In the genomic region with DNA sequence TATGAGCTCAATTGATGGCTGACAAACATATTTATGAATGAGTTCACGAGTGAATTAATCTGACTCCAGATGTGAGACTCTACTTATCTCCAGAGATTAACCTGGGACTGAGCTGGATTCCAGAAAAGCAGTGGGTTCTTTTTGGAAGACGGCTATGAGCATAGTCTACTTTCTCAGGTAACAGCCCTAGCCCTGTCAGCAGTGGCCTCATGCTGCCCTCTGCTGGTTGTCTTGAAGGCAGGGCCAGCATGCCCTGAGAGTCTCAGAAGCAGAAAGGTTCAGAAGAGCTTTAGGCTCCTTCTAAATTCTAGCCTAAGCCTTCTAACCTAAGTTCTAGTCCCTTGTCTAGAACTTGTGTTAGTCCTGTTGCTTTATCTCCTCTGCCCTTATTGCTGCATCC, we compare ENCODE assay signal across 10 mouse cellular contexts. TPM values are rescaled to one million over a fixed set of nuclear protein-coding genes. Genes with fewer than 3 reads are reported as not detected.
A peak's percentile ranks its signal among the peaks of the same experiment; 100 is the strongest.
DNase-seq lines count a peak whose midpoint lies in the region; ATAC-seq and TF ChIP-seq lines count a peak whose summit lies in the region.
"Had no signal": no experiment of that assay in that cellular context is flagged by ENCODE, and none has a peak within 500 bp of the region (broad histone marks: within the 10 kb centered on the region; RNA-seq: fewer than 3 reads in every experiment).

No protein-coding gene starts in this region.

- H3K9me3 ChIP-seq in hindbrain, embryonic 11.5 days (ENCODE audit: control insufficient read depth, low read length) = no peaks in the 10 kb centered on the region
- no peaks in the 10 kb centered on the region for H3K9me3 ChIP-seq in hindbrain, embryonic 13.5 days
- H3K9me3 ChIP-seq in liver, postnatal 0 days (ENCODE audit: low read length) = no peaks in the 10 kb centered on the region
- H3K9me3 ChIP-seq: embryonic facial prominence, embryonic 15.5 days; lung, embryonic 15.5 days had no signal

- no peaks in the 10 kb centered on the region for H3K4me1 ChIP-seq in hindbrain, embryonic 11.5 days (replicated peaks; ENCODE audit: control insufficient read depth, insufficient read depth, low read length)
- no peaks in the 10 kb centered on the region for H3K4me1 ChIP-seq in hindbrain, embryonic 13.5 days (replicated peaks)
- H3K4me1 ChIP-seq in liver, postnatal 0 days (ENCODE audit: insufficient read depth) = 0 out of 2 replicates have a peak, but pooled peaks cover 5% of the 10 kb centered on the region
- H3K4me1 ChIP-seq: embryonic facial prominence, embryonic 15.5 days; lung, embryonic 15.5 days had no signal

- H3K36me3 ChIP-seq in hindbrain, embryonic 11.5 days (ENCODE audit: control insufficient read depth, insufficient read depth, low read length) = no peaks in the 10 kb centered on the region
- no peaks in the 10 kb centered on the region for H3K36me3 ChIP-seq in hindbrain, embryonic 13.5 days
- H3K36me3 ChIP-seq in liver, postnatal 0 days (replicated peaks; ENCODE audit: insufficient read depth, low read length) = no peaks in the 10 kb centered on the region
- H3K36me3 ChIP-seq: embryonic facial prominence, embryonic 15.5 days; lung, embryonic 15.5 days had no signal

- no peaks in the 10 kb centered on the region for H3K27me3 ChIP-seq in hindbrain, embryonic 11.5 days (ENCODE audit: control insufficient read depth, insufficient read depth, low read length)
- H3K27me3 ChIP-seq in hindbrain, embryonic 13.5 days = no peaks in the 10 kb centered on the region
- no peaks in the 10 kb centered on the region for H3K27me3 ChIP-seq in liver, postnatal 0 days (ENCODE audit: insufficient read depth, low read length)
- H3K27me3 ChIP-seq: embryonic facial prominence, embryonic 15.5 days; lung, embryonic 15.5 days had no signal

- peak; percentile 48 for DNase-seq in hindbrain, embryonic 11.5 days (ENCODE audit: low spot score)
- DNase-seq in NIH3T3 (ENCODE audit: low read depth) = peak; percentile 65
- peak; percentile 15 to 51 for DNase-seq in cerebellum, postnatal 25 days
- peak; percentile 44 to 69 for DNase-seq in kidney, adult 8-10 months
- peak; percentile 65 for DNase-seq in liver, postnatal 0 days
- peak; percentile 7 for DNase-seq in right cerebral cortex, postnatal 4 days
- no peak for DNase-seq in spleen, postnatal 36 days (ENCODE audit: low spot score in 2 of 2)

- TF ChIP-seq EP300 in liver, postnatal 0 days (IDR thresholded peaks at IDR 0.05; ENCODE audit: low read depth) = no peak

- H3K27ac ChIP-seq in hindbrain, embryonic 11.5 days (ENCODE audit: low read depth, low read length) = no peak overlapping the region
- H3K27ac ChIP-seq in hindbrain, embryonic 13.5 days = no peak overlapping the region
- no peak overlapping the region for H3K27ac ChIP-seq in liver, postnatal 0 days (ENCODE audit: low read depth)
- H3K27ac ChIP-seq: embryonic facial prominence, embryonic 15.5 days; lung, embryonic 15.5 days had no signal

- H3K4me3 ChIP-seq in hindbrain, embryonic 11.5 days (ENCODE audit: low read depth, low read length) = no peak overlapping the region
- H3K4me3 ChIP-seq in hindbrain, embryonic 13.5 days = no peak overlapping the region
- no peak overlapping the region for H3K4me3 ChIP-seq in liver, postnatal 0 days (ENCODE audit: low read depth, low read length)
- H3K4me3 ChIP-seq: embryonic facial prominence, embryonic 15.5 days; lung, embryonic 15.5 days had no signal

- H3K9ac ChIP-seq in hindbrain, embryonic 11.5 days (ENCODE audit: low read depth, low read length) = no peak overlapping the region
- no peak overlapping the region for H3K9ac ChIP-seq in hindbrain, embryonic 13.5 days
- H3K9ac ChIP-seq in liver, postnatal 0 days (replicated peaks) = no peak overlapping the region
- H3K9ac ChIP-seq: embryonic facial prominence, embryonic 15.5 days; lung, embryonic 15.5 days had no signal

- peak; percentile 83 for TF ChIP-seq CTCF in liver, postnatal 0 days (IDR thresholded peaks at IDR 0.05; ENCODE audit: low read depth)

- no peak overlapping the region for H3K4me2 ChIP-seq in hindbrain, embryonic 11.5 days (replicated peaks; ENCODE audit: low read depth, low read length)
- H3K4me2 ChIP-seq in hindbrain, embryonic 13.5 days = no peak overlapping the region
- H3K4me2 ChIP-seq in liver, postnatal 0 days (ENCODE audit: low read depth, low read length) = no peak overlapping the region
- H3K4me2 ChIP-seq: embryonic facial prominence, embryonic 15.5 days; lung, embryonic 15.5 days had no signal

- WGBS in hindbrain, embryonic 11.5 days = 39% methylated on average over 2 of the region's 2 CpGs
- WGBS in hindbrain, embryonic 13.5 days = 29% methylated on average over 2 of the region's 2 CpGs
- 19% methylated on average over 2 of the region's 2 CpGs for WGBS in liver, postnatal 0 days (ENCODE audit: insufficient replicate concordance)

- no peak for ATAC-seq in hindbrain, embryonic 11.5 days (ENCODE audit: low FRiP score)
- no peak for ATAC-seq in hindbrain, embryonic 13.5 days (ENCODE audit: low FRiP score)
- ATAC-seq in liver, postnatal 0 days = peak; percentile 57

RNA-seq across cellular contexts. Expression of a gene that starts 11.4 kb away (rescaled TPM):
- polyA plus RNA-seq in hindbrain, embryonic 11.5 days (2014; fragmentation: Nextera tagmentation; extraction: Ambion mirVana) = not detected in 2 replicates
- not detected in 2 replicates for polyA plus RNA-seq in hindbrain, embryonic 13.5 days (2015; fragmentation: Nextera tagmentation; extraction: Ambion mirVana)
- 66.5 and 67.0 TPM in 2 replicates for polyA plus RNA-seq in liver, postnatal 0 days (2015; fragmentation: Nextera tagmentation; extraction: Ambion mirVana)
- polyA plus RNA-seq: embryonic facial prominence, embryonic 15.5 days had no signal

RNA-seq across cellular contexts. Expression of a gene that starts 22.3 kb away (rescaled TPM):
- polyA plus RNA-seq in hindbrain, embryonic 11.5 days (2014; fragmentation: Nextera tagmentation; extraction: Ambion mirVana) = not detected in 2 replicates
- not detected in 2 replicates for polyA plus RNA-seq in hindbrain, embryonic 13.5 days (2015; fragmentation: Nextera tagmentation; extraction: Ambion mirVana)
- 1.9 and 2.0 TPM in 2 replicates for polyA plus RNA-seq in liver, postnatal 0 days (2015; fragmentation: Nextera tagmentation; extraction: Ambion mirVana)

RNA-seq across cellular contexts. Expression of a gene that starts 31.1 kb away (rescaled TPM):
- not detected in 2 replicates for polyA plus RNA-seq in hindbrain, embryonic 11.5 days (2014; fragmentation: Nextera tagmentation; extraction: Ambion mirVana)
- not detected in 2 replicates for polyA plus RNA-seq in hindbrain, embryonic 13.5 days (2015; fragmentation: Nextera tagmentation; extraction: Ambion mirVana)
- 0.33 and 1.3 TPM in 2 replicates for polyA plus RNA-seq in liver, postnatal 0 days (2015; fragmentation: Nextera tagmentation; extraction: Ambion mirVana)
- polyA plus RNA-seq: embryonic facial prominence, embryonic 15.5 days had no signal

RNA-seq across cellular contexts. Expression of a gene that starts 57.8 kb away (rescaled TPM):
- polyA plus RNA-seq in hindbrain, embryonic 11.5 days (2014; fragmentation: Nextera tagmentation; extraction: Ambion mirVana) = not detected in 2 replicates
- polyA plus RNA-seq in hindbrain, embryonic 13.5 days (2015; fragmentation: Nextera tagmentation; extraction: Ambion mirVana) = not detected in 2 replicates
- 1,129 and 1,137 TPM in 2 replicates for polyA plus RNA-seq in liver, postnatal 0 days (2015; fragmentation: Nextera tagmentation; extraction: Ambion mirVana)
- polyA plus RNA-seq: embryonic facial prominence, embryonic 15.5 days had no signal

Comparison
In these comparisons a context has a peak if more than half of its experiments do, and no peak if none do; other contexts are left out.
1. DNase-seq: peak in hindbrain, embryonic 11.5 days (single experiment), NIH3T3 (single experiment), cerebellum, postnatal 25 days (2 of 2), kidney, adult 8-10 months (2 of 2), liver, postnatal 0 days (single experiment) and right cerebral cortex, postnatal 4 days (single experiment); none in spleen, postnatal 36 days (0 of 2).
2. RNA of a gene that starts 11.4 kb away (polyA plus RNA-seq): 66.5 to 67.0 TPM in liver, postnatal 0 days; not detected in hindbrain, embryonic 11.5 days and not detected in hindbrain, embryonic 13.5 days; every median in the first group is over 10 times any median in the second.